Mouse (Mus musculus): ENCODE data around the gene Zfand2a.

The Zfand2a gene

DNA sequence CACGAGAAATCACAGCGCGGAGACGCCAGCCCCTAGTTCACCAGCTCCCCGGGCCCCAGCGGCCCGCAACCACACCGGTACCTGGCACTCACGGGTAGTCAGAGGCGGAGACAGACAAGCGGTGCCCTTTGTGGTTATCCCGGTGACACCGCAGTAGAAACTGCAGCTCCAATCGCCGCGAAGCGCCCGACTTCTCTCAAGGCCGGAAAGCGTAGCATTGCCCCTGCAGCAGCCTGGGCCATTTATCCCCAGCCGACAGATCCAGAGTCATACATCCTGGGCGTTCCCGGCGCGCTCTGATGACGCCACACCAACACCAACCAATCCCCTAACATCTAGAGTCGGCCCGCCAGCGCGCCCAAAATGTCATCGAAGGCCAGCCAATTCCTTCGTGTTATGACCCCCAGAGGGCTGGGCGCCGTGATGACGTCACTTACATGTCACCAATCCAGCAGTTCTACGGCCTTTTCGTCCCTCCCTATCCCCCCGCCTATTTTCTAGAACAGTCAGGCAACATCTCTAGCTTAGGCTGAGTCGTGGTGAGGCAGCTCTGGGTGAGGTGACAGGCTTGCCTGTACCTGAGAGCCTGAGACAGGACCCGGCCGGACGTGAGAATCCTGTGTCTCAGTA lies at the start of gene Zfand2a:
Gene Zfand2a (minus strand): TSS at position 365 of the 630 bp plus-strand sequence.
- peak; percentile 99 for DNase-seq (ENCODE audit: low spot score)

DNA sequence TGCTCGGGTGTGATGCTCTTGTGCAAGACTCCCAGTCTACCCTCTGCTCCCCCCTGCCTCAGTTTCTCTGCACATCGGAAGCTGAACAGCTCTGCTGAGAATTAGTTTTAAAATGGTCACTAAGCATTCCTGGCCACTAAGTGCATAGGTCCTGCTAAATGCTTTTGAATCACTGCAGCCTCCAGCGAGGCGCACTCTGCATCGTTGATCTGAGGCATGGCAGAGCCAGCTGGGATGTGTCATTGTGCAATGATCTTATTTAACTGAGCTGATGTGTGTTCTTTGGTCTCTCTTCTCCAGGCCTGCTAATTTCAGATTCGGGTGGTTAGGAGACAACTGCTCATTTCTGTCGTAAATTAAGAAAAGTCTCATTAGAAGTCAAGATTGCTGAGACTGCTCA lies 44.5 kb upstream of the Zfand2a start:
- DNase-seq (ENCODE audit: low spot score) = no peak

DNA sequence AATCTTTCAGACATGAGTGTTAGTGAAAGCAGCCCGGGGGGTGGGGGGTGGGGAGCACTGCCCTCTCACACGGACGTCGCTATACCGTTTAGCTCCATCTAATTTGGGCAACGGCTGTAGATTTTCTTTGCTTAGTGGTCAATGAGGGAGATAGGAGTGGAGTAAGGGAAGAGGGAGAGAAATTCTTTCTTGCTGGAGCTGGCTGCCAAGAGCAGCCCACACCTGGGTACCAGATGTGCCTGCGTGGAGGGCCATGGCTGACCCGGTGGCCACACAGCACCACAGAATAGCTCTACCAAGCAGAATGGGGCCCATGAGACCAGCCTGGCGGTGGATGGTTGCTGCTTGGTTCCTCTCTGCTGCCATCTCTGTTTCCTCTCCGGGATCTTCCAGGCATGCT lies 37.6 kb upstream of the Zfand2a start:
- no peak for DNase-seq (ENCODE audit: low spot score)

DNA sequence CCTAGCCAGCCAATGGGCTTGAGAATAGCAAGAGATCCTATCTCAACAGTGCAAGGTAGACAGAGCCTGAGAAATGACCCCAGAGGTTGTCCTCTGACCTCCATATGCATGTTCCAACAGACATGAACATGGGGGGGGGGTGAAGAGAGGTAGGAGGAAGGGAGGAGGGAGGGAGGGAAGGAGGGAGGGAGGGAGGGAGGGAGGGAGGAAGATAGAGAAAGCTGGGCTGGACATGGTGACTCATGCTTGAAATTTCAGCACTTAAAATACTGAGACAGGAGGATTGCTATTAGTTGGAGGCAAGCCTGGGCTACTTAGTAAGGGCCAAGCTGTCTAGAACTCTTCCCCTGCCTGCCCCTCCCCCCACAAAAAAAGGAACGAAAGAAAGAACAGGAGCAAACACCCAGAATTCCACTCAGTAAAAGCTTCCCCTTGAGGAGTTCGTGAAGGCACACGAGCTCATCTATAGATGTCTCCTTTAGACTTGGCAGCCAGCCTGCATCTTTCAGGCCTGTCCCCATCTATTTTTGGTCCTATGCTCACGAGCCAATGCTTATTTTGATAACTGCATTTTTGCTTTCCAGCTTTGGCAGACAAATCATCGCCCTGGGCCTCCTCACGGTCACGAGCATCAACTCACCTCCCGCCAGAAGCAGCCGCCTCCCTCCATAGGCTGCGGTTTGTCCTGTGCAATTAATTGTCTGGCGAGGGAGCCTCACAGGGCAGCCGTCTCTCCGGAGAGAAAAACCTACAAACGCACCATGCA lies 35.9 kb upstream of the Zfand2a start:
- no peak for DNase-seq (ENCODE audit: low spot score)

DNA sequence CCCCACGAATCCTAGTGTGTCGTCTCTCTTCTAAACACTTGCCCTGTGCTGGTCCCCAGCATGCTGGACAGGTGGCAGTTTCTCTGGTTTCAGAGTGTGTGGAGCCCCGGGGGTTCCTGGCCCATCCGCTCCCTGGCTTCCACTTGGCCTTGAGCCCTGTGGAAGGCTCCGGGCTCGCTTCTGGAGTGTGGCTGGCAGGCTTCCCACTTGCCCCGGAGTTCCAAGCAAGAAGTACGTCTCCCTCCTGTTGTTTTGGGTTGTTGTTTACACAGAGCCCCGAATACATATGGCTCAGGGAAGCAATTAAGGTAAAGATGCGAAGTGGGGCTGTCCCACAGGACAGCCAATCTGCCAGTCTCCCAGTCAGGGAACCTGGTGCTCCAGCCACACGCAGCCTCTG lies 31.9 kb upstream of the Zfand2a start:
- no peak for DNase-seq (ENCODE audit: low spot score)

DNA sequence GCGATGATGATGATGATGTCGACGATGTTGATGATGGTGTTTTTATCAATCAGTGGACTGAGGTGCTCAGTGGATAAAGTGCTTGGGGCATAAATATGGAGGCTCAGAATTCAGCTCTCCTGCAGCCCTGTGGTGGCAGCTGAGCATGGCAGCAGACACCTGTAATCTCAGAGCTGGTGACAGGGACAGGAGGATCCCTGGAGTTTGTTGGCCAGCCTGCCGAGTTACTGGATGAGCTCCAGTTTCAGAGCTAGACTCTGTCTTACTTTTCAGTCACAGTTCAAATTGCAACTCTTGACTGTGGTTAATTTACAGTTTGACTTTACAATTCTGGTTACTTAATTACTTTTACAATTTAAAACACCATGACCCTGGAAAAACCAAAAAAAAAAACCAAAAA lies 27.9 kb upstream of the Zfand2a start:
- DNase-seq (ENCODE audit: low spot score) = no peak

DNA sequence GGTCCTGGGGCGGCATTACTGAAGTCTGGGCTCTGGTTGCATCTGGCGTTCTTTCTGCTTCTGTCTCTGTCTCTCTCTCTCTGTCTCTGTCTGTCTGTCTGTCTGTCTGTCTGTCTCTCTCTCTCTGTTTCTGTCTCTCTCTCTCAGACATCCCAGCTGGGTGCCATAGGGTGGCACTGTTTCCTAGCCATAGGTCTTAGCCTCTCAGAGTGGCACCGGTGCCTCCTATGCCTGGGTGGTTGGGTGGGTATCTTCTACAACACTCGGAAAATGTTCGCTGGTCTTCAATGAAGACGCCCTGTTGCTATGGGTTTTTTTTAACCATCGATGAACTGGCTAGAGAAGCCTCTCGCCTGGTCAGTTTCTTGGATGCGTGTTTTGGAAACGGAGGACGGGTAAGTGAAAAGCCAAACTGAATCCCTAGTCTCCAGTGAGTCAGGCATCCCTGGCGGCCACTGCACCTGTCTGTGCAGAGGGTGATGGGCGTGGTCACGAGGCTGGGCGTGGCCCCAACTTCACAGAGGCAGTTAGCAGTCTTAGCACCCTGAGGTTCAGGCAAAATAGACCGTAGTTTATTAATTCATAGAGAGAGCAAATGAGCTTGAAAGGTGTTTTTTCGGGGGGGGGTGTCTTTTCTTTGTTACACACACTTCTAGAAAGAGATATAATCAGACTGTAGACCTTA lies 26.5 kb upstream of the Zfand2a start:
- no peak for DNase-seq (ENCODE audit: low spot score)

DNA sequence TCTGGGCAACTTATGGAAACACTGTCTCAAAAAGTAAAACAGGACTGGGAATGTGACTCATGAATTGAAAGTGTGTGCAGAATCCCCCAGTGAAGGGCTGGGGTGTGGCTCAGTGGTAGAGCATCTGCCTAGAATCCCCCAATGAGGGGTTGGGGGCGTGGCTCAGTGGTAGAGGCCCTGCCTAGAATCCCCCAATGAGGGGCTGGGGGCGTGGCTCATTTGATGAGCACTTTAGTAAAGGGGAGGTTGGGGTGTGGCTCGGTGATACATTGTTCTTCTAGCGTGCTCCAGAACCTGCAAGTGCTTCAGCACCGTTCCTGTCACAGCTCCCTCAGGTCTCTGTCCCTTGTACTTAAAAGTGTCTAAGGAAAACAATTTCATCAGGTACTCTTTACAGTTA lies 21.9 kb upstream of the Zfand2a start:
- DNase-seq (ENCODE audit: low spot score) = no peak

DNA sequence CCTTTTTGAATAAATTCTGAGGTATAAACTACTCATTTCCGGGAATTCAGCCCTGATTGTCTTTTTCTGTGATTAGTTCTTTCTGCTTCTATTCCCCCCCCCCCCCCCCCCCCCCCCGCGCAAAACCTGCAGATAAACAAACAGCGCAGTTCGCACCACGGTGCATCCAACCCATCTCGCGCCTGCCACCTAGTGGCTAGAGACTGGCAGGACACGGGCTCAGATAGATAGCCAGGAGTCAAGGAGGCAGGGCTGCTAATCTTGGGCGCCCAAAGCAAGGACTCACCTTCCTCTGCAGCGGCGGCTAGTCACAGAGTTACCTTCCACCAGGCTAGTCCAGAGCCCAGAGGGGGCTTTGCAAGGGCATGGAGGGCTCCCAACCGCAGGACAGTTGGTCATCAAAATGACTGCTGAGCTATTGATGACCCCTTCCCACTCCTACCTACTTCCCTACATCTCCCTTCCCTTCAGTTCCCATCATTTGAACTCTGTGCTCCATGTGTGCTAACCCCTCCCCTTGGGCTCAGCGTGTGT lies 20.8 kb upstream of the Zfand2a start:
- peak; percentile 65 for DNase-seq (ENCODE audit: low spot score)

DNA sequence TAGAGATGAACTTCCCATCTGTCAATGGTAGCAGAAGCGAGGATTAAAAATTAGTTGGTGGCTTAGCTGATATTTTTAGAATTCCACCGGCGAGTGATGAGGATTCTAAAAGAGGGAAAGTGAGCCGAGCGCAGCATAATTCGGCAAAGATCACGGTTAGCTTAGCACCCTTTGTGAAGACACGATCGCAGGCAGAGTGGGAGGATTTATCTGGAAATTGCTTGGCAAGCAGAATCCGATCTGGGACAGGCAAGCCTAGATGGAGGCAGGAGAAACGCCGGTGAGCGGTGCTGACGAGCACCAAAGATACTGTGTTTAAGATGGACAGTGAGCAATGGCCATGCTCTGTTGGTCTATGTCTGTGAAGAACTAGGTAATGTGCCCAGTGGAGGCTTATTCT lies 17.9 kb upstream of the Zfand2a start:
- DNase-seq (ENCODE audit: low spot score) = no peak

DNA sequence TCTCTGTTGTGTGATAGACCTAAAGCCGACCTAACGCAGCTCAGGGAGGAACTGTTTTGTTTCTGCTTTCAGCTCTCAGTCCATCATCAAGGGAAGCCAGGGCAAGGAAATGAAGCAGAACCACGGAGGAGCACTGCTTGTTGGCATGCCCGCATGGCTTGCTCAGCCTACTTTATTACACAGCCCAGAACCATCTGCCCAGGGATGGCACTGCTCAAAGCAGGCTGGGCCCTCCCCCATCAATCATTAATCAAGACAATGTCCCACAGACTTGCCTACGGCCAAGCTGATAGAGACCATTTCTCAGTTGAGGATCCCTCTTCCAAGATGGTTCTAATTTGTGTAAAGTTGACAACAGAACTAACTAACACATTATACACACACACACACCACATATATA lies 14.4 kb upstream of the Zfand2a start:
- DNase-seq (ENCODE audit: low spot score) = no peak

DNA sequence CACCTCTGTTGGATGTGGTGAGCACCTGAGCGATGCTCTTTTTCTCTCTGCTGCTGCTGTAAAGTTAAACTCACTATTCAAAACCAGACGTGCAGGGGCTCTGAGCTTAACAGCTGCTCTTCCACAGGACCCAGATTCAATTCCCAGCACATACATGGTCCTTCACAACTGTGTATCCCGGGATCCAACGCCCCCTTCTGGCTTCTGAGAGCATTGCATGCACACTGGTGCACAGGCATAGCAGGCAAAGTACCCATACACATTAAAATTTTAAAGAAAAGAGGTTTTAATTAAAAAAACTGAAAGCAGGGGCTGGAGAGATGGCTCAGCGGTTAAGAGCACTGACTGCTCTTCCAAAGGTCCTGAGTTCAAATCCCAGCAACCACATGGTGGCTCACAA lies 12.6 kb upstream of the Zfand2a start:
- DNase-seq (ENCODE audit: low spot score) = no peak

DNA sequence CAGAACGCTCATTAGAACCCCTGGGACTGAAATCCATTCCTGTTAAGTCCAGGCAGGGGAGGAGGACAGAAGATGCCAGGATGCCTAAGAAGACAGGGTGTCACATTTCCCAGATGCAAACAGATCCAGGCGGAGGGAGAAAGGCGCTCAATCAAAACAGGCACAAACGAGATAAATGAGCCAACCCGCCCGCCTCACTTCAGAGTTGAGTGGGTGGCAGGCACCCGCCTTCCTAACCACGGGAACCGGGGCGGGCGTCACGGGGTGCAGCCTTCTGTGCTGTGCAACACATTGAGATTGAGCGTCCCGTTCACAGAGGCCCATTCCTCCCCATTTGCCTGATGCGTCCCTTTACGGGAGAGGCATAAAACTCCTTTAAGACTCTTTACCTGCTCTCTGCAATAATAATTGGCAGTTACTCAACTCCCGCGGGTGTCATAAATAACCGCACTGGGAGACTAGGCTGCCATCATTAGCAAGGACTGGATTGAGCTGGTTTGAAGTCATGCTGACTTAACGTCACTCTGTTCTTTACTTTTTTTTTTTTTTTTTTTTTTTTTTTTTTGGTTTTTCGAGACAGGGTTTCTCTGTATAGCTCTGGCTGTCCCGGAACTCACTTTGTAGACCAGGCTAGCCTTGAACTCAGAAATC lies 10.8 kb upstream of the Zfand2a start:
- no peak for DNase-seq (ENCODE audit: low spot score)

DNA sequence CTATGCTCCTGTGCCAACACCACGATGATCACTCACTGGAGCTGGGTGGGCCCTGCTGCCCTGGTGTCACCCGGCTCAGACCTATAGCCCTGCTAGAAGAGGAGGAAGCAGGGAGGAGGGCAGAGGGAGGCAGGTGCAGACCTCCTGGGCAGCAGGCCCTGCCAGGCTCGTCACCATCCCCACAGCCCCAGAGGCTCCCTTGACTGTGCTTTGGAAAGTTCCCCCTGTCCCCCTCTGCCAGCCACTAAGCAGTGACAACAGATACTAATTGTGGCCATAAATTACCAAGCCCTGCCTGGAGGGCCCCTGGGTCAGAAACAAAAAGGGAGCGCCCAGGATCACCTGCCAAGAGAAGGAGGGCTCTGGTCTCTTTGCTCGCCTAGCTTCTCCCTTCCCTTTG lies 9.3 kb upstream of the Zfand2a start:
- DNase-seq (ENCODE audit: low spot score) = no peak

DNA sequence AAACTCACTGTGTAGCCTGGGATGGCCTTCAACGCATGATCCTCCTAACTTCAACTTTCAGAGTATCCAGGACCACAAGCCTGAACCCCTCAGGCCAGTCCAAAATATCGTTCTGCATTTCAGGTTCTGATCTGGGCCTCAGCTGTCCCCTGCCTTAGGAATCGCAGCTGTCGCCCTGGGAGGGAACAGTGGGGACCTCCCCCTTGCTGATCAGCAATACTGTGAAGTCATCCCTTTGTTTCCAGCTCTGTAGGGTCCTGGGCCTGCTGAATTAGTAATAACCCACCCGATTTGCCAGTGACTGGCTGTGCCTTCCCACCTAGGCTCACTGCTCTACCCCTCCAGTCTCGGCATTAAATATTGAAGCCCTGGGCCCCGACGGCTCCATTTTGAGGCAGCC lies 7.0 kb upstream of the Zfand2a start:
- DNase-seq (ENCODE audit: low spot score) = no peak

DNA sequence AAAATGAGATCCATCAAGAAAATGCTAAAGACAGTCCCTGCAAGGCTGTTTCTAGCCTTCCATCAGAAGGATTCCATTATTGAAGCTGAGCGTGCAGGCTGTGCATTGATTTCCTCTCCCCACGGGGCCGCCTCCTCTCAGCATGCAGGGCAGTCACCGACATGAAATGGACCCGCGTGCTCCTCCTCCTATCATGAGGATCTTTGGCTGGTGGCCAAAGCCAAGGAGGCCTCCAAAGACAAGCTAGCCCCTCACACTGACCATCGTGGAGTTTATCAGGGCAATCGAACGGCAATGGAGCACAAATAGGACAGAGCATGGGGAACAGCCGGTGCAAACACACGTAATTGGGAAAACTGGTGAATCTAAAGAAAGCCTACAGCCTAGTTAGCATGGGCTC lies 5.8 kb upstream of the Zfand2a start:
- DNase-seq (ENCODE audit: low spot score) = no peak

DNA sequence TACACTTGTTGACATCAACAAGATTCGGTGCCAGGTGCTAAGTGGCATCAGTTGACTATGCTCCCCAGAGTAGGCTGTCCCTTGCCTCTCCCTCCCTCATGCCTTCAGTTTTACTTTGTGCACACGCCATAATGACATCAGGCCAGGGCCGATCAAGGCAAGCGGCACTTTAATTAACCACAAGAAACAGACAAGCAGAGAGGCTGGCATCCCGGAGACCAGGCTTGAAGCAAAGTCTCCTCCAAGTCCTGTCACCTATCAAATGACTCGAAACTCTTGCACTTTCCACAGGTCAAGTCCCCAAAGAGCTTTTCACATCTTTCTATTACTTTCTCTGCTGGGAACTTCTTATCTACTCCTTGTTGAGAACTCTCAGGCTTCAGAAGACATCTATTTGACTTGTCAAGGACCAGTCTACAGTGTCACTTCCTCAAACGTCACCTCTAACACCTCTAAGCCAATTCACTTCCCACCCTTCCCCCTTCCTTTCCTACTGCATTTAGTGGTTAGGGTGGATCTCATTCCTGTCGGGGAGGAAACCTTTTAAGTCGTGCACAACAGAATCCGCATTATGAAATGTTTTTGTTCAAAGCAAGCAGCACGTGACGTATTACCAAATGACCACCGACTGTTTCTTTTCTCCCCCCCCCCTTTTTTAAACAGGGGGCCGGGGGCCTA lies 1.0 kb downstream of the Zfand2a start:
- no peak for DNase-seq (ENCODE audit: low spot score)

DNA sequence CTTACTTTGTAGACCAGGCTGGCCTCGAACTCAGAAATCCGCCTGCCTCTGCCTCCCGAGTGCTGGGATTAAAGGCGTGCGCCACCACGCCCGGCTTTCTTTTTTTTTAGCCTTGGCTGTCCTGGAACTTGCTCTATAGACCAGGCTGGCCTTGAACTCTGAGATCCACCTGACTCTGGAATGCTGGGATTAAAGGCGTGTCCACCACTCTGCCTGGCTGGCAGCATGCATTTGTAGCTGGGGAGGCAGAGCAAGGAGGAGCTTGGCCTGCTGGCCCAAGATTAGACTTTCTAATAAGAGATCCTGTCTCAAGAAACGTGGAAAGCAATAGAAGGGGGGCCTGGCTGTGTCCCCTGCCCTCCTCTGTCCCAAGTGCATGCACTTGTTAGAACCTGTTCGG lies 3.9 kb downstream of the Zfand2a start:
- DNase-seq (ENCODE audit: low spot score) = no peak

DNA sequence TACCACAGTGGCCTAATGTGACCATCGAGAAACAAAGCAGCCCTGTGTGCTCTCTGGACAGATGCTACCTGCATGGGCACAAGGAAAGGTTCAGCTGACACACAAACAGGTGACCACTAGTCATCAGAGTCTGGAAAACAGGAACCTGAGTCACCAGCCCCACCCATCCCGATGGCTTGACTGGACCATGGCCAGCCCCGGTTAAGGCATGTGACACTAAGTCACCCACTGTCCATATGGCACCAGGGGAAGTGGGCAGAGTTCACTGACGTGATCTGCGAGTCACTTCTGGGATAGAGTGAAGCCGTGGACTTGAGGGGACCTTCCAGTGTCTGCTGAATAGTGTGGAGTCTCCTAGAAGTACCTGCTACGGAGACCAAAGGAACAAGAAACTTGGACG lies 5.3 kb downstream of the Zfand2a start:
- no peak for DNase-seq (ENCODE audit: low spot score)

DNA sequence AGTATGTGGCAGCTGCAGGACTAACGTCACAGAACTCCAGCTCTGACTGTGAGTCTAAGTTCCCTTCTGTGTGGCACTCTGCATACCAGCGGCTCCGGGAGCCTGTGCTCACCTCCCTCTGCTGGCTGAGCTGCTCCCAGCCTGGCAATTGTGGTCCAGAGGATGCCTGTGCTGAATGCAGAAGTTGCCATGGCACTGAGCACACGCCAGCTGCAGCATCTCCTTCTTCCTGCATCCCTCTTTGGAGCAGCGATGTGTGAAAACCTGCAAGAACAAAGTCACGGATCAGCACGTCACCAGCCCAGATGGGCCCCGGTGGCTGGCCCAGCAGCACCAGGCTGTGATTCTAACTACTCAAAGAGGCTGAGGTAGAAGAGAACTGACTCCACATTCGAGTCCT lies 9.6 kb downstream of the Zfand2a start:
- DNase-seq (ENCODE audit: low spot score) = no peak

DNA sequence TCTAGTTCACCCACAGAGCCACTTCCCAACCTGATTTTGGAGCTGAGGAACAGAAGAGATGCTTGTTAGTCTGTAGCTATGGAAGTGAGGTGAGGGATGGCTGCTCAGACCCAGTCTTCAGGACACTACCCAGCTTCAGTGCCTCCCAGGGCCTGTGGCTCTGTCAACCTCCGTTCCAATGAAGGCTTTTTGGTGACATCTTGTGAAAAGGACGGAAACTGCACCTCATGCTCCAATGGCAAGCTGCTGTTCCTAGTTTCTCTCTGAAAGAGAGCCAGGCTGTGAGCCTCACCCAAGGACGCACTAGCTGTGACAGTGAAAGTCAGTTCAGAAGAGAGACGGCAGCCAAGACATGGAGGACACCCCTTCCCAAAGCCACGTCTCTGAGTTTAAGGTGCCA lies 16.4 kb downstream of the Zfand2a start:
- DNase-seq (ENCODE audit: low spot score) = no peak

DNA sequence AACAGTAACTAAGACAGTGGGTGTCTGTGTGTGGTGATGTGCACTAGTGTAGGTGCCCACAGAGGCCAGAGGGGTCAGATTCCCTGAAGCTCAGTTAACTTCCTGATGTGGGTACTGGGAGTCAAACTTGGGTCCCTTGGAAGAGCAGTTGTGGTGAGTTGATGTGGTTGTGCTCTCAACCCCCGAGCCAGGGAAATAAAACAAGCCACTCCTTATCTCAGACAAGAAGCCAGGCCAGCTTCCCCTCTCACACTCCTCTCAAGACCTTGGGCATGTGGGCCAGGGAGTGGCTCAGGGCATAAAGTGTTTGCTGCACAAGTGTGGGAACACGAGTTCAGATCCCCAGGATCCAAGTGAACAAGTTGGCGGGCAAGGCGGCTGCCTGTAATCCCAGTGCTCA lies 17.5 kb downstream of the Zfand2a start:
- no peak for DNase-seq (ENCODE audit: low spot score)
